Mouse (Mus musculus): ENCODE results near the gene Ptgdr2.

Ptgdr2 gene

DNA sequence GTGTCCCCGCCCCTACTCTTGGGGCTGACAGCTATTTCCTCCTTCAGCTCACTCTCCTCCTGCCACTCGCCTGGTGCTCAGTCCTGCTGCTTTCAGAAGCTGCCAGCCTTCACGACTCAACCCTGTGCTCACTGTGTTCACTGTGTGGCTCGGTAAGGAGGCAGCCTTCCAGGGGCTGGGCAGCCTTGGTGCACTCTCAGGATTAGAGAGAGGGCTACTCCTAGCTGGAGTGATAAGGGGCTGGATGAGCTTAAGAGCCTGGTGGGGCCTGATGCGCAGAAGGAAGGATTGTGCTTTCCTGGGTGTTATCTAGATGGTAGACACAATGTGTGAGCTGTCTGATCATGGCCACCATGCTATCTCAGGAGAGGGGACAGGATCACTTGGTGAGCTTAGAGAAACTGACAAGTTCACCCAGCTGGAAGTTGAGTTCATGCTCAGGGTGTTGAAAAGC lies at the start of gene Ptgdr2:
Gene Ptgdr2 (plus strand): TSS at position 51 of the 454 bp plus-strand sequence.
- DNase-seq, result no peak

DNA sequence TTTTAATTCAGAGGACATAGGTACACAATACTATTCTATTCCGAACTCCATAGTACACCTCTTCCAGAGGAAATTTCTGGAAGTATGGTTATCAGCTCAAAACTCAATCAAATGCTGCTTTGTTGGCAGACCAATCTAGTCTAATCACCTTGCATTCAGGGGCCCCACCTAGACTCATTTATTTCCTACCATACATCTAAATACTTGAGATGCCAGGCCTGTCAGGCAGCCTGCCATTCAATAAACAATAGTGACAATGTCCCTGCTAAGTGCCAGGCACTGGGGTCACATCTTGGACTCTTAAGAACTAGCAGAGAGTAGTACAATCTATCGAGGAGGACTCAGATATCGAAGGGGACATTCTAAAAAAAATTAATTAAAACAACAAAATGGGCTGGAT lies 44.8 kb upstream of the Ptgdr2 start:
- DNase-seq, result no peak

DNA sequence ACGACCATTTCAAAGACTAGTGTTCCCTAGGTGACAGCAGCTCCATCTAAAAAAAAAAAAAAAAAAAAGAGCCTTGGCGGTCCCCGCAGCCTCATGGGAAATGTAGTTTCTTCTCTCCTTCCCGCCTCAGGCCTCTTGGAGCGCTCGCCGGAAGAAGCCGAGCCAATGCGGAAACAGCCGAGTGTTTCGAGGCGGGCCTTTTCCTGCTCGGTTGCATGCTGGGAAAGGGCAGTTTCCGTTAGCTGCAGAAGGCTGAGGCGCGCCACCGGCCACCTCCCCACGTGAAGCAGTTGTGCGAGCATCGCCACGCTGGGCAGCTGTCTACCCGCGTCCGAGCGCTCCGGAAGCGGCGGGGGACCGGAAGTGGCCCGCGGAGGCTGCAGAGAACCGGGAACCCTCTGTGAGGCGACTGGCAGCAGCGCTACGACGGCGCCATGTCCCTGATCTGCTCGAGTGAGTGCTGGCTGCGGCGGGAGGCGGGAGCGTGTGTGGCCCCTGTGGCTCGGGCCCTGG lies 41.9 kb upstream of the Ptgdr2 start, which contains the start of gene Prpf19:
Gene Prpf19 (plus strand): TSS at position 216 of the 513 bp plus-strand sequence.
- peak; percentile 99 for DNase-seq

DNA sequence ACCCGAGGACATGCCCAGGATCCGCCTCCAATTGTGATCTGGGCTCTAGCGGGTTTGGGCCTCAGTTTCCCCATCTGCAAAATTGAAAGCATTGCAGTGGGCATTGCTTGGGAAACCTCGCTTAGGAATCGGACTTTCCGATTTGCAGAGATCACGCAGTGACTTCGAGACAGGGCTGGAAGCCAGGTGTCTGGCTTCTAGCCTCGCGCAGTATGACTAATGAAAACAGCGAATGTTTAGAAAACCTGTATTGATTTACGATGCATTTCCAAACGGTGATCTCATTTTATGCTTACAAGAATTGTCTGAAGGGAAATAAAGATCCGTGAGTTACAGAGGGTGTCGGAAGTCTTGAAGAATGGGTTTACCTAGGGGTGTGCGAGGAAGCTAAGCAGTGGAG lies 41.3 kb upstream of the Ptgdr2 start:
- no peak for DNase-seq

DNA sequence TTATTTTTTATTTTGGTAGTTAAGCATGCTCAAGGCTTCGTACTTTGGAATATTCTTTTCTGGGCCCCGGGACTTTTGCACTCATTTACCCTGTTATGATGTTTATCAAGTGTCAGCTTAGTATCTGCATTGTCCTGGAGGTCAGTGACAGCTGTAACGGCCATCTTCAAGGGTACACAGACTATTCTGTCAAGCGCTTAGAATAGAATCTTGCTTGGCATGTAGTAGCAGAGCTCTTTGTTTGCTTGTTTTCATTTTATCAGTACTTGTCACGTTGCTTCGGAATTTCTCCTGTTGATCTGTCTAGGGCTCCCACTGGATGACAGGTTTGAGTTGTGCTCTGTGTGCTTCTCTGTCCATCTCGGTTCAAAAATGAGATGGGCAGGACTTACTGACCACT lies 40.1 kb upstream of the Ptgdr2 start:
- DNase-seq, result no peak

DNA sequence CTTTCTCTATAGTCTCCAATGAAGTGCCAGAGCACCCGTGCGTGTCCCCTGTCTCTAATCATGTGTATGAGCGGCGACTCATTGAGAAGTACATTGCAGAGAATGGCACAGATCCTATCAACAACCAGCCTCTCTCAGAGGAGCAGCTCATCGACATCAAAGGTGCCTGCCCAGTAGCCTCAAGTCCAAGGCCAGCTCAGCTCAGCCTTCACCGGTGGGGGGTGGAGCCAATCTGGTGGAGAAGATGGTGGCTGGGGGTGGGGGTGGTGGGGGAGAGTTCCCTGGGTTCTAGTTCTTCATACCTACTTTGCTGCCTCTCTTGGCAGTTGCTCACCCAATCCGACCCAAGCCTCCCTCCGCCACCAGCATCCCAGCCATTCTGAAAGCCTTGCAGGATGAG lies 39.5 kb upstream of the Ptgdr2 start:
- DNase-seq, result no peak

DNA sequence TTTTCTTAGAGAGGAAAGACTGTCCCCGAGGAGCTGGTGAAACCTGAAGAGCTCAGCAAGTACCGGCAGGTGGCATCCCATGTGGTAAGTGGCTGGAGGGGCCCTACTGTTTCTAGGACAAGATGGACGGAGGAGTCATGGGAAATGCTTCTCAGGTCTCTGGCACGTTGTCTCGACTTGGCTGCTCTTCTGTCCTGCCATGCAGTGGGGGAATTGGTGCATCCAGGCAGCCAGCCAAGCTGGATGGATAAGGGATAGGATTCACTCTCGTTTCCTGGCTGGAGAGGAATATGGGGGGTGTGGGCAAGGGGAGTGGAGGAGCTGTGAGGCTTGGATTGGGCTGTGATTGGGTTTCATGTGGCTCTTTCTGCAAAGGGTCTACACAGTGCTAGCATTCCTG lies 36.6 kb upstream of the Ptgdr2 start:
- no peak for DNase-seq

DNA sequence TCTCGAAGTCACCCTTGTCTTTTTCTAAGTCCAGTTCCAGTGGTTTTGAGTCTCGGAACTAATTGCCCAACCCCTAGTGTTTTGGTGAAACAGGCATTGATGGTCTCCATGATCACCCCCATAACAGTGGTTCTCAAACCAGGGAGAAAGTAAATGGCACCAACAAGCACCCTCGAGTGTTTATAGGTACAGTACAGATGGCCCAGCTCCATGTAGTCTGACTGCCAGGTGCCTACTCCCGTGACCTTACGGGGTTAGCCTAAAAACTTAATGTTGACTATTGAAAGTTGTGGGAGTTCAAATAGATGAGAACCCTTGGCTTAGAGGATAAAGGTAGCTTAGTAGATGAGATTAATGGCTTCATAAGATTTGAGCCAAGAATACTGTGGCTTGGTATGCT lies 35.9 kb upstream of the Ptgdr2 start:
- DNase-seq, result no peak

DNA sequence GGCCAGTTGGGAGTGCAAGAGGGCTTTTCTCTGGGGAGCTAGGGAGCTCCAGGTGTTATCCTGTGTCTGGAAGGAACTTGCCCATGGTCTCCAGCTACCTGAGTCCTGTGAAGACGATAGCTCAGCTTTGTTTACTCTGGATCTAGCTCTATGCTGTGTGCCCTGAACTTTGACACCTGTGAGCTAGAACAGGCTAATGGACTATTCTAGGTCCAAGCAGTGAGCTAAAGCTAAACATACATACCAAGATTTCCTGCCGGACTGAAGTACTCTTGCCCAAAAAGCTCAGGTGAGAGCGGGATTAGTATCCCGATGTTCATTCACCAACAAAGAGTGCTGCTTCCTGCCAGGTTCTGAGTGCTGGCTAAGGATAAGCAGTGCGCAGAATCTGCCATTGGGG lies 32.4 kb upstream of the Ptgdr2 start:
- DNase-seq, result no peak

DNA sequence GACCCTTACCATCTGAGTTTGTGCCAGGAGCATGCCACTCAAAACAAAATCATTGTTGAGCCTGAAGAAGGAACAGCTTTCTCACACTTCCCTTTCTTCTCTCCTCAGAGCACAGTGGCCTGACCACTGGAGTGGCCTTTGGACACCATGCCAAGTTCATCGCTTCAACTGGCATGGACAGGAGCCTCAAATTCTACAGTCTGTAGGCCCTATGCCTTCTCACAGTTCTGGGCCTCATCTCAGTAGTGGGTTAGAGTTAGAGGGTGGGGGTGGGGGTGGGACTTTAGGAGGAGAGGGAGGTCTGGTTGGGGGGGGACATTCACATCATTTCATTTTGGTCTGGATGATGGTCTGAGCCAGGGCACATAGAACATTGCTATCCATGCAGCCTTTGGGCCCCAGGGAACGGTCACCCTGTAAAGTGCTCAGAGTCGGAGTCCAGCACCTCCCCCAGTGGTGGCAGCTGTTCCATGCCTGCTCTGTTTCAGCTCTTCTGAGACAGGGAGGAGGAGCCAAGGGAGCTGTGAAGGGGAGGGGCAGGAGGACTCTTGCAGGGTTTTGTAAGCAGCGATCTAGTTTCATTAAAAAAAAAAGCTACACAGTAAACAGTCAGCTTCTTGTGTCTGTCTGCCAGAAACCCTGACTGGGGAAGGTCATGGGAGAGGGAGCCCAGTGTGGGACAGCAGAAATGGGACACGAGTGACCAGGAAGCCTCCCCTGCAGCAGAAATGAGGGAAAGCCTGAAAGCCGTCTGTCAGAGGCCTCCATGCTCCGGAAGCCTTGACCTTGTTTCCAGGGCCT lies 31.8 kb upstream of the Ptgdr2 start:
- DNase-seq, result peak; percentile 85

DNA sequence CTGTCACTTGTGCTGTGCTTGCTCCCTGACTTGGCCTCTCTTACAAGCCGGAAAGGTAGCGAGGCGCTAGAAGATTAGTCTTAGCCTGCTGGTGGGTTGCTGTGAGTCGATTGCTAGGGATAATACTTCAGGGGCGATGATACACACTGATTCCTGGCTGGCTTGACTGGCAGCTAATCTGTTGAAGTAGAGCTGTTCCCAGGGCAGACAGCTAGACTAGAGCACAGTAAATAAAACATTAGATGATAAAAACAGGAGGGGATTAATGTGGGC lies 31.3 kb upstream of the Ptgdr2 start:
- DNase-seq, result no peak

DNA sequence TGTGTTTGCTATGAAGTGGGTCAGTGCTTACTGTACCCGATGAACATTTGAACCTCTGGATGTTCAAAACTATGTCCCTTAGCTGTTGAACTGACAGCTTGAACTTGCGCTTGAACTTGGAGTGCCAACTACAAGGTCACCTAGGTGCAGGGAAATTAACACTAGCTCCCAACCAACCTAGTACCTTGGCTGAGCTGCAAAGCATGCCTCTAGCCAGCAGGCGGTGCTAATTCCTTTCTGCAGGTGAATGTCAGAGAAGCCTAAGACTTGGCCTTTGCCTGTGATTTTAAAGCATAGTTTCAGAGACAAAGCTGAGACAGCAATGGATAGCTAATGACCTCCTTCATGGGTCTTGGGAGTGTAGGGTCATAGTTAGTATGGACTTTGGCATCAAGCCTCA lies 29.1 kb upstream of the Ptgdr2 start:
- DNase-seq, result peak; percentile 77

DNA sequence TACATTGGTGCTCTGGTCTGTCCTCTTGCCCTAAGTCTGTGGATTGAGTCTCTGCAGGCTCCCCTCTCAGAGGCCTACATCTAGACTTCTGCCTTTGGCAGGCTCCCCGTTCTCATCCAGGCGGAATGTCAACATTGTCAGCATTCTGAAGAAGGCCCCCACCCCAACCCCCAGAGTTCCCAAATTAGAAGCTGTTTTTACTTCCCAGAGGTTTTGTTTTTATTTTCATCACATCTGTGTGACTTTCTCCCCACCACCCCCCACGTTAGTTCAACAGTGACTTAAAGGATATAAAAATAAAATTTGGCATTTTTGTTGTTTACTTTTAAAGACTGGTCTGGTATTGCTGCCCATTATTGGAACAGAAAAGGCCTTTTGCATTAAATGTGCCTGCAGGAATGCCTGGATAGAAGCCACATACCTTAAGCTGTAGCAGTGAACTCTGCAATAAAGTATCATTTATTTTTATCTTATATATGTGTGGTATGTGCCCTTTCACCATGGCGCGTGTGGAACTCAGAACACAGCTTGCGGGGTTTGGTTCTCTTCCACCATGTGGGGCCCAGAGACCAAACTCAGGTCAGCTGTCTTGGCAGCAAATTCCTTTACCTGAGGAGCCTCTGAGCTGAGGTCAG lies 27.8 kb upstream of the Ptgdr2 start:
- DNase-seq, result peak; percentile 41

DNA sequence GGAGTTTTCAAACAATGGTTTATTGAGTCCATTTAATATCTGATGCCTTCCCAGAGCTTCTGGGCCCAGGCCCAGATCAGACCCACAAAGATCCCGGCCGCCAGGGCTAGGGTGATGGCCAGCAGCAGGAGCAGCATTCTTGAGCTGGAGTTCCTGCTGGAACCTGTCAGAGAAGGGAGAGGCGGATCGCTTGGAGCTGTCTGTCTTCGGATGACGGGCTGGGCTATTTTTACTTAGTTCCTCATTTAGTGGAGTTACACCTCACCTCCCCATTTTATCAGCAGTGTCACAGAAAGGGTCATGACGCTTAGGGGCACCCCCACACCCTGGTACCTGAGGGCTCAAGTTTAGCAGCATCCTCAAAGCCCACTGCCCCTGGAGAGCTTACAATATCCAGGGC lies 22.7 kb upstream of the Ptgdr2 start:
- no peak for DNase-seq

DNA sequence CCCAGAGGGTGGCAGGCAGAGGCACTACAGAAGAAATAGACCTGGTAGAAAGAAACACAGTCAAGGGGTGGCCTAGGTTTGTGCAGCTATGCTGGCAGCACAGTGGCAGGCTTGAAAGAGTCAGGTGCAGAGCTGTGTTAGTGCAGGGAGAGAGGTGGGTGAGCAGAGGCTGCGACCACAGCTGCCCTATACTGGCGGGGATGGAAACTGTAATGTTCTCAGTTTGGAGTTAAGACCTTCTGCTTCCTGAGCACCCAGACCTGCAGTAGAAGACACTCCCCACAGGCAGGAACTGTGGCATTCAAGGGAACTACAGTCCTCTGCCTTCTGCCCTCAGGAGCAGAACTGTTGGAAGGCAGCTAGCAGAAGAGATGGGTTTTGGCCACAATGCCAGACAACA lies 22.1 kb upstream of the Ptgdr2 start:
- DNase-seq, result no peak

DNA sequence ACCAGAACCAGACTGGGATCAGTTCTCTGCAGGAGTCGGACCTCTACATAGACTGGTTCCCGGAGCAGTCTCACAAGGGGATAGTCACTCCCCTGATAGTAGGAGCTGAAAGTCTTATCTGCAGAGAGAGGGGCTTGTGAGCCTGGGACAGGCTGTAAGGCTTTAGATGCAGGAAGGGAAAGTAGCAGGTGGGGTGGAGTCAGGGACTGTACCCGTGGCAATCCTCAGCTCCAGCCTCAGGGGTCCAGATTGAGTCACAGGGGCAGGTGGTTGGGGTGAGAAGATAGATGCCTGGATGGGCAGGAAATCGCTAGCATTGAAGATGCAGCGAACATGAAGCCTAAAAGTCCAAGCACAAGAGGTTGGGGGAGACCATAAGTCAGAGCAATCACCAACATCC lies 20.5 kb upstream of the Ptgdr2 start:
- DNase-seq, result no peak

DNA sequence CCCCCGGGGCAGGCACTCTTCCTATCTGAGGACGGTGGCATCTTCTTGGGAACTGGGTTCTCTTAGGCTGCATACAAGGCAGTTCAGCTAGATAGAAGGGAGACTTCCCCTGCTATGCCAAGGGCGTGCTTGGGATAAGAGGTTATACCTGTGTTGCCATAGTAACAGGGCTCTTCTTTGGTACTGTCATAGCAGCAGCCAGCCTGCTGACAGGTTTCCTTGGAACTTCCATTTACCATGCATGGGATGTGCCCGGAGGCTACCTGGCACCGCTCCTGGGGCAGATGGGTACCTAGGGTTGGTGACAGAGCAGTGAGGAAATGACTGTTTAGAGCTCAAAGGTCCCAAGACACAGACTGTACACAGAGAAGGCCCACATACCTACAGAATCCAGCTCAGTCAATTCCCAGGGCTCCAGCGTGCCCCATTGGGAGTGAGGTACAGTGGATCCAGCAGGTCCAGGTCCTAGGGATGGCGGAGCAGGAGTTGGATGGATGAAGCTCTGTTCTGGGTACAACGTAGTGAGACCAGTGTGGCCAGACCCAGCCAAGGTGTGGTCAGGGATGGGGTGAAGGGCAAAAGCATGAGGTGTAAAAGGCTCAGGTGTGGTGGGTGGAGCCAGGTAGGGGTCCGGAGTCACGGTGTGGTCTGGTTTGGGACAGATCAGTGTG lies 18.5 kb upstream of the Ptgdr2 start:
- DNase-seq, result no peak

DNA sequence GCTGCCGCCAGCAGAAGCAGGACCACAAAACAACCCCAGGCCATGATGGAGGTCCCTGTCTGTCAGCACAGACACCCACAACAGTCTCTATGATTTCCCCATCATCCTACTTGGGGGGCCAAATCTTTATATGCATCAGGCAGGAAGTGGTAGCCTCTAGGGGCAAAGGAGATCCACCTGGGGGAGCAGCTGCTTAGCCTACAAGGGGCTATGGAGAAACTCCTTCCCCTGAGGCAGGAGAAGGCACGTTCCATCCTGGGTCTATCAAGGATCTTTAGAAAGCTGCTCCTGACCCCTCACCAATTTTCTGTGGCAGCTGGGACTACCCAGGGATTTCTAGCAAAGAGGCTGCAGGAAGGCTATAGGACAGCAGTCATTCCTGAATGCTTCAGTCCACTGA lies 16.4 kb upstream of the Ptgdr2 start, which contains the start of gene Zp1:
Gene Zp1 (minus strand): TSS at position 101 of the 400 bp plus-strand sequence.
- DNase-seq, result no peak

DNA sequence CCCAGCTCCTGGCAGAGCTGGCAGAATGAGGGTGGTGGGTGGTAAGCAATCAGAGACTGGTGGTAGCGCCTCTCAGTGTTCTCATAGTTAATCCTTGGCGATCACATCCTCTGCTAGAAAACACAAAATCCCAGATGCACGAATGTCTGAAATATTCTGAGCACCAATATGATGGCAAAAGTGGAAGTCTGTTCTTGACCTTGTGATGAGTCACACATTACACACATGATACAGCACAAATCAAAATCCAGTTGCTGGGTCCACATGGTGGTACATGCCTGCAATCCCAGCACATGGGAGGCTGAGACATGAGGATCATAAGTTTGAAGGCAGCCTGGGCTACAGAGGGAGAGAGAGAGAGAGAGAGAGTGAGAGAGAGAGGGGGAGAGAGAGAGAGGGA lies 15.9 kb upstream of the Ptgdr2 start:
- DNase-seq, result no peak

DNA sequence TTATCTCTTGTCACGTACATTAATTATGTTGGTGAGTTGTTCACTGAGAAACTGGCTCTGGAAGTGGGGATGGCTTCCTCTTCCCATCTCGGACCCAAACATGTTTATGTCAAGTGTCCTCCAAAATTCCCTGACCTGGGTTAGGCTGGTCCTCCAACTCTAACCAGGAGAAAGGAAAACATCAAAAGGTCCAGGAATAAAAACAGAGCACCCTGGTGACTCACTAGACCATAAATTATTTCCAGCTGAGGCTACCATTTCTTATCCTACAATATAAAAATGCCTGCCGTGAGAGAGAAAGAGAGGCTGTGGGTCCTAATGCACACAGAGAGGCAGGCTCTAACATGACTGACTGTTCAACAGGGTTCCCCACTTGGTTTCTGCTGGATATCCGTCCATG lies 12.7 kb upstream of the Ptgdr2 start:
- no peak for DNase-seq

DNA sequence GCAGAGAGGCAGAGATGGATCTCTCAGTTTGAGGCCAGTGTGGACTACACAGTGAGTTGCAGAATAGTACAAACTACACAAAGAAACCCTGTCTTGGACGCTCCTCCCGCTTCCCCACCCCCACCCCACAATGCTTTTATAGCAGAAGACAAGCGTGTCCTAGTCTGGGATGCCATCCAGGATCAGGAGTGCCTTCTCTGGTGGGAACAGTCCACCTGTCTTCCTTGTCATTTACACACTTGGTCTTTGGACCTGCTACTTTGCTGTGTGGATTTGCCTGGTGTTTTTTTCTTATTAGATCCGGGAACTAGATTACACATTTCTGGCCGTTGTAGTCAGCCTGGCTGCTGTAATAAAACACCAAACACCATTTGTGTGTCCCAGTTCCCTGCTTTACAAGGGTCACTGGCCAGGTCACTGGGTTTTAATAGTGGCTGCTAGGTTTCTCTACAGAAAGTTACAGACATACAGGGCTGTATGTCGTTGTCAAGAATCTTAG lies 10.8 kb upstream of the Ptgdr2 start:
- peak; percentile 35 for DNase-seq

DNA sequence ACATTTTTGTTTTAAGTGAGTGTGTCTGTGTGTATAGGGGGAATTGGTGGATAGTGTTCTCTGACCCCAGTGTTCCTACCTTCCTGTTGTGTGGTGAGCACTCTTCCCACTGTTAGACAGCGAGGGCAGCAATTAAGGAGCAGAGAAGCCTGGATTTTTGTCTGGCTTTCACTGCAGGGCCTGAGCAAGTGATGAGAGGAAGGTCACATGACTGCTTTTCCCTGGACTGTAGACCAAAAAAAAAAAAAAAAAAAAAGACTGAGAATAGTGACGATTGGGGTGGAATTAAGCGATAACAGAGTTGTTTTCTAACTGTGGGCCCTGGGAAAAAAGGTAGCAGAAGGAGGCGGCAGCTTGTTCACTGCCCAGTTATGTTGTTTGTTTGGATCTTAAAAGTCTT lies 10.3 kb upstream of the Ptgdr2 start:
- DNase-seq, result no peak

DNA sequence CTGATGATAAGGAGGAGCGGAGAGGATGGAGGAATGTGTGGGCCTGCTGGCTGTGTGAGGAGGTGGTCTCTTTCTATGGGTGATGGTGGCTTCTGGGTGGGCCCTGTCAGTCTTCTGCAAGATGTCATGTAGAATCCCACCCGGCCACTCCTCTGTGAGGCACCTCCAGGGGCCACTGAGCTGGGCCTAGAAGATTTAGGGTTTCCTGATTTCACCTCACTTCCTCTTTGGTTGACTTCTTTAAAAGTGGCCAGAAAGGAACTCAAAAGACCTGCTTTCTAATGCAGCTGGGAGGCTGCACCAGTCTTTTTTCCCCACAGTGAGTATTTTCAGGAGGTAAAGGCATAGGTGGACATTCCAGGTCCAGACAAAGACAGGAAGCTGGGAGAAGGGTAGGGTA lies 6.3 kb upstream of the Ptgdr2 start:
- DNase-seq, result no peak

DNA sequence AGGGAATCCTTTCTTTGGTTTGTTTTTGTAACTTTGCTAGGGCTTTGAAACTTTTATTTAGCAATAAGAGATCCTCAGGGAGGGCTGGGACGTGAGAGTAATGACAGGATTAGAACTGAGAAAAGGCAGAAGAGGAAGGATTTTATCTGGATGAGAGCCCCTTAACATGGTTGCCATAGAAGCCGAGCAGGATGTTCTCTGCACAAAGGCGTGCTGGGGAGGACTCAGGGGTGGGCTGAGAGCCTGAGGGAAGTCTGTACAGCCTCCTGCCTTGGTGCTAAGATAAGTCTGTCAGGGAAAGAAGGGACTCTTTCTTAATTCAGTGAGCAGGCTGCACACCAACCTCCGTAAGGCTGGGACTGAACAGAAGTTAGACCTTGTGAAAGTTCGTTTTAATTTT lies 1.9 kb upstream of the Ptgdr2 start:
- no peak for DNase-seq
